Mouse (Mus musculus): Measurements from ENCODE around the gene Fam180a. TPM values are rescaled to one million over a fixed set of nuclear protein-coding genes. Genes with fewer than 3 reads are reported as not detected.
"Not testable (repeated sequence)": the region's sequence is repeated elsewhere in the genome, so short reads cannot be mapped to it uniquely, and the experiment has no call there.

The Fam180a gene
- 0.93 TPM in 1 of 2 replicates, not detected in the other for polyA plus RNA-seq (2014; fragmentation: Nextera tagmentation; extraction: Ambion mirVana)

DNA sequence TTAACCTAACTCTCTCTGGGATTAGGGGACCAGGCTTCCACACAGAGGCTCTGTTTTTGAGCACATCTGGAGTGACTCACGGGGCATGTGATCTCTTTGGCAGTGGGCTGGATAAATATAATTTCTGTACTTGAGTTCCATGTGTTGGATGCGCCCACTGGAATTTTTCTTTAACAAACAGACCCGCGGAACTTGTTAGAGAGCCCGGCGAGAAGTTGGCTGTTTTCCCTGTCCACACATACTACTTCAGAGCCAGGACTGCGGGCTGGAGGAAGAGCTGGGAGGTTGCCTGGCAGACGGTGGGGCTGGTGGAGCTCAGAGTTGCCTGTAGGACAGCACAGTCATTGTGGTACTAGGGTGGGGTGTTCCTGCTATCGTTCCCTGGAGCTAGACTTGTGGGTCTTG lies at the start of gene Fam180a:
Gene Fam180a (minus strand): TSS at position 31 of the 405 bp plus-strand sequence.
- no peak within 1 kb of the TSS for H3K9ac ChIP-seq (replicated peaks; ENCODE audit: low read depth, low read length)
- 81% methylated on average over 9 of the region's 9 CpGs for WGBS
- no peaks in the 10 kb centered on the region for H3K9me3 ChIP-seq (ENCODE audit: control insufficient read depth, low read length)
- ATAC-seq (ENCODE audit: low read depth), result no peak
- no peaks in the 10 kb centered on the region for H3K4me1 ChIP-seq (ENCODE audit: control insufficient read depth, insufficient read depth, low read length)
- no peaks in the 10 kb centered on the region for H3K27me3 ChIP-seq (ENCODE audit: control insufficient read depth, insufficient read depth, low read length)
- H3K4me2 ChIP-seq (ENCODE audit: low read depth, low read length), result no peak within 1 kb of the TSS
- no peaks in the 10 kb centered on the region for H3K36me3 ChIP-seq (ENCODE audit: control insufficient read depth, insufficient read depth, low read length)
- no peak within 1 kb of the TSS for H3K27ac ChIP-seq (ENCODE audit: low read depth, low read length)
- H3K4me3 ChIP-seq (ENCODE audit: low read depth, low read length), result no peak within 1 kb of the TSS

DNA sequence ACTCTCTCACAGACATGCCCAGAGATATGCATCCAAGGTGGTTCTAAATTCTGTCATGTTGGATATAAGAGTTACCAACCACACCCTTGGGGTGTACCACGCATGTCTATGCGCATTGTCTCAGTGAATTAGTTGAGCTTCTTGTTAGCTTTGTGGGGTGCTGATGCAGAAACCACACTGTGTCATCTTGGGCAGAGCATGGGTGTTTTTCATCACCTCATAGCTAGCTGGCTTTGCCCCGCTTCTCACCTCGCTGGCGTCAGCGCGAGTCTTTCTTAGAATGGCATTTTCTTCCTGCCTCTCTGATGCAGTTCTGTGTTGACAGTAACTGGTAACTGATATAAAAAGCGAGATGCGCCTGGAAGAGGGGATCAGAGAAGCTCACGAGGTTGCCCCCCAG lies 48.1 kb upstream of the Fam180a start:
- no peak overlapping the region for H3K4me3 ChIP-seq (ENCODE audit: low read depth, low read length)

DNA sequence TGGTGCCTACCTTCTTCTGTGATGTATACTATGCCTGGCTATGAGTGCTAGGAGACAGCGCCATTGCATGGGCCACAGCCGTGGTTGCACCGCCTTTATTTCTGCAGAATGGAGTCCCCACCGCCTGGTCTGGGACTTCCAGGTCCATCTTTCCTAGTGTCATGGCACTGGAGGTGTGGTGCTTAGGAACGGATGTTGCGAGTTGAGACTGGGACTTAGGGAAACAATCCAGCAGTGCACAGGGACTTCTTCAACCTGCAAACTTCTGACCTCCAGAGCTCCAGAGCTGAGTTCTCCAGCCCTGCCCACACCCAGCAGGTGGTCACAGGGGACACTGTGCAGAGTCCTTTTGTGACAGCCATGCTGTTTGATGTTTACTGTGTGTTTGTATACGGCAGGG lies 44.4 kb upstream of the Fam180a start:
- no peak for ATAC-seq (ENCODE audit: low read depth)

More for the DNA sequence above, 48.1 kb upstream of the Fam180a start:
- ATAC-seq (ENCODE audit: low read depth), result no peak
- Histone ChIP-seq H3K27ac (ENCODE audit: low read depth, low read length) (no peak overlapping the region), H3K4me1 (ENCODE audit: control insufficient read depth, insufficient read depth, low read length) (no peaks in the 10 kb centered on the region), H3K9ac (replicated peaks; ENCODE audit: low read depth, low read length) (no peak overlapping the region), H3K9me3 (ENCODE audit: control insufficient read depth, low read length) (no peaks in the 10 kb centered on the region), H3K27me3 (ENCODE audit: control insufficient read depth, insufficient read depth, low read length) (no peaks in the 10 kb centered on the region), H3K36me3 (ENCODE audit: control insufficient read depth, insufficient read depth, low read length) (no peaks in the 10 kb centered on the region), H3K4me2 (ENCODE audit: low read depth, low read length) (no peak overlapping the region)
- 94% methylated on average over 10 of the region's 10 CpGs for WGBS

DNA sequence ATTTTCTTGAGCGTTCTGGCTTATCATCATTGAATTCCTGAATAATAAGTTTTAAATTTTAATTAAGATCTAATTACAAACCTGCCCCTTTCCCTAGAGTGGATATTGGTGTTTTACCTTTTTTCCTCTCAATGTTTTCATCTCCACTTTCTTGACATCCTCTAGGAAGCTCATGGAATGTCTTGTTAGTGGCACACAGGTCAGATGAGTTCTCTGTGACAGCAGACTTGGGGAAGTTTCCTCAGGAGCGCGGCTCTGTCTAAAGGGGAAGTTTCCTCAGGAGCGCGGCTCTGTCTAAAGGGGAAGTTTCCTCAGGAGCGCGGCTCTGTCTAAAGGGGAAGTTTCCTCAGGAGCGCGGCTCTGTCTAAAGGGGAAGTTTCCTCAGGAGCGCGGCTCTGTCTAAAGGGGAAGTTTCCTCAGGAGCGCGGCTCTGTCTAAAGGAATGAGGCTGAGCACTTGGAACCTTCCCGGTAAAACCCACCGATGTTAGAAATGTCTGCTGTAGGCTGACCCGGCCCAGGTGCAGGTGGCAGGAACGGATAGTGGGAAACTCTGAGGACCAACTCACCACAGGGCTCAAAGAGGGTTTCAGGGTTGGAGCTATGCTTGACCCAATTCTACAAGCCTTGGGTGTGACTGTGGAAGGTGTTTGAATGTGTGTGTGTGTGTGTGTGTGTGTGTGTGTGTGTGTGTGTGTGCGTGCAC lies 43.8 kb upstream of the Fam180a start:
- not testable (repeated sequence) for H3K9ac ChIP-seq (replicated peaks; ENCODE audit: low read depth, low read length); H3K27me3 ChIP-seq (ENCODE audit: control insufficient read depth, insufficient read depth, low read length); H3K36me3 ChIP-seq (ENCODE audit: control insufficient read depth, insufficient read depth, low read length); H3K9me3 ChIP-seq (ENCODE audit: control insufficient read depth, low read length); H3K4me1 ChIP-seq (ENCODE audit: control insufficient read depth, insufficient read depth, low read length); H3K27ac ChIP-seq (ENCODE audit: low read depth, low read length); ATAC-seq (ENCODE audit: low read depth); H3K4me3 ChIP-seq (ENCODE audit: low read depth, low read length); H3K4me2 ChIP-seq (ENCODE audit: low read depth, low read length)
- WGBS, result 90% methylated on average over 14 of the region's 18 CpGs

More for the DNA sequence above, 44.4 kb upstream of the Fam180a start:
- Histone ChIP-seq H3K4me2 (ENCODE audit: low read depth, low read length) (no peak overlapping the region), H3K9me3 (ENCODE audit: control insufficient read depth, low read length) (no peaks in the 10 kb centered on the region), H3K27ac (ENCODE audit: low read depth, low read length) (no peak overlapping the region), H3K36me3 (ENCODE audit: control insufficient read depth, insufficient read depth, low read length) (no peaks in the 10 kb centered on the region), H3K4me3 (ENCODE audit: low read depth, low read length) (no peak overlapping the region), H3K4me1 (ENCODE audit: control insufficient read depth, insufficient read depth, low read length) (no peaks in the 10 kb centered on the region), H3K9ac (replicated peaks; ENCODE audit: low read depth, low read length) (no peak overlapping the region), H3K27me3 (ENCODE audit: control insufficient read depth, insufficient read depth, low read length) (no peaks in the 10 kb centered on the region)
- WGBS, result 88% methylated on average over 7 of the region's 7 CpGs

DNA sequence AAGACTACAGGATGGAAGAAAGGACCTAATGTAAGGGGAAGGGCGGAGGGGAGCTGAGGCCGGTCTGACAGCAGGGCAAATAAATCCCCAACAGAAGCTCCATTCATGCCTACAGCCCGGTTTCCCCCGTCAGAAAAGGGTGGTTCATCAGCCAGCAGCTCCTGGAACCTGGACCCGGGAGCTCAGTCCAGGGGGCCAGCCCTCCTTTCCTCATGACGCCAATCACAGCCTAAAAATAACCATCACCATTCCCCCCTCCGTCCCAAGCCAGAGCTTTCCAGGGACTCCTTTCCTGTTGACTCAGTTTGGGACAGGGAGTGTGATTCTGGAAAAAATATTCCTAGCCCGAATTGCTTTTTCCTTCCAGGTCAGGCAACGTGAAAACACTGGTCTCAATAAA lies 36.7 kb upstream of the Fam180a start:
- H3K9ac ChIP-seq (replicated peaks; ENCODE audit: low read depth, low read length), result no peak overlapping the region
- ATAC-seq (ENCODE audit: low read depth), result no peak
- H3K27me3 ChIP-seq (ENCODE audit: control insufficient read depth, insufficient read depth, low read length), result no peaks in the 10 kb centered on the region
- H3K9me3 ChIP-seq (ENCODE audit: control insufficient read depth, low read length), result no peaks in the 10 kb centered on the region
- no peaks in the 10 kb centered on the region for H3K36me3 ChIP-seq (ENCODE audit: control insufficient read depth, insufficient read depth, low read length)
- H3K27ac ChIP-seq (ENCODE audit: low read depth, low read length), result no peak overlapping the region
- H3K4me3 ChIP-seq (ENCODE audit: low read depth, low read length), result no peak overlapping the region
- WGBS, result 67% methylated on average over 9 of the region's 9 CpGs
- no peaks in the 10 kb centered on the region for H3K4me1 ChIP-seq (ENCODE audit: control insufficient read depth, insufficient read depth, low read length)
- H3K4me2 ChIP-seq (ENCODE audit: low read depth, low read length), result no peak overlapping the region

DNA sequence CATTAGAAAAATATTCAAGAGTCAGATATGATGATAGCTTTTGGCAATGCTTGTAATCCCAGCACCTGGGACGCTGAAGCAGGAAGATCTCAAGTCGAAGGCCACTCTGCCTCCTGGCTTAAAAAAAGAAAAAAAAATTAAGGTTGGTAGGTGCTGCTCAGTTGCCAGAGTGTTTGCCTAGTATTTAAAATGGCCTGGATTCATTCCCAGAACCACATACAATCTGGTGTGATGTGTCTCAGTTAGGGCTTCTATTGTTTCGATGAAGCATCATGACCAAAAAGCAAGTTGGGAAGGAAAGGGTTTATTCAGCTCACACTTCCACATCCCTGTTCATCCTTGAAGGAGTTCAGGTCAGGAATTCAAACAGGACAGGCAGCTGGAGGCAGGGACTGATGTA lies 29.4 kb upstream of the Fam180a start:
- no peak overlapping the region for H3K9ac ChIP-seq (replicated peaks; ENCODE audit: low read depth, low read length)
- no peak overlapping the region for H3K27ac ChIP-seq (ENCODE audit: low read depth, low read length)
- no peak overlapping the region for H3K4me3 ChIP-seq (ENCODE audit: low read depth, low read length)
- H3K27me3 ChIP-seq (ENCODE audit: control insufficient read depth, insufficient read depth, low read length), result no peaks in the 10 kb centered on the region
- H3K36me3 ChIP-seq (ENCODE audit: control insufficient read depth, insufficient read depth, low read length), result no peaks in the 10 kb centered on the region
- no peaks in the 10 kb centered on the region for H3K9me3 ChIP-seq (ENCODE audit: control insufficient read depth, low read length)
- ATAC-seq (ENCODE audit: low read depth), result no peak
- 0 out of 2 replicates have a peak, but pooled peaks cover 9% of the 10 kb centered on the region for H3K4me1 ChIP-seq (ENCODE audit: control insufficient read depth, insufficient read depth, low read length)
- 91% methylated on average over 3 of the region's 3 CpGs for WGBS
- H3K4me2 ChIP-seq (ENCODE audit: low read depth, low read length), result no peak overlapping the region

DNA sequence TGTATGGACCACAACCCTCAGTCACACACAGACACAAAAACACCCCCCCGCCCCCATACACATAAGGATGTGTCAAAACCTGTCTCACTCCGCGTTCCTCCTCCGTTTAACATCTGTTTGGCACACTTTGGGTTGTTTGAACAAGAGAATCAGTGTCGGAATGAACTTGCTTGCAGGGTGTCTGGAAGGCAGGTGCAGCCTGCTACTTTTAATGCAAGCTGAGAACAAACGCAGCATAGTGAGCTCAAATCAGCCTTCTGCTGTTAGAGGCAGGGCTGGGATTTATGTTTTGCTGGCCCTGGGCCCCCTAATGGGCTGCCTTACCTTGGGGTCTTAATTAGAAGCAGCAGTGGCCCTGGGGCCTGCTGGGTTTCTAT lies 28.7 kb upstream of the Fam180a start:
- H3K4me1 ChIP-seq (ENCODE audit: control insufficient read depth, insufficient read depth, low read length), result 0 out of 2 replicates have a peak, but pooled peaks cover 9% of the 10 kb centered on the region
- WGBS, result 9% methylated on average over 6 of the region's 6 CpGs
- no peaks in the 10 kb centered on the region for H3K36me3 ChIP-seq (ENCODE audit: control insufficient read depth, insufficient read depth, low read length)
- no peak overlapping the region for H3K9ac ChIP-seq (replicated peaks; ENCODE audit: low read depth, low read length)
- peak; percentile 62; the same call in 1 of the 2 replicates for ATAC-seq (ENCODE audit: low read depth)
- H3K4me2 ChIP-seq (ENCODE audit: low read depth, low read length), result peak overlapping the region; percentile 11; the same call in 1 of the 2 replicates
- H3K9me3 ChIP-seq (ENCODE audit: control insufficient read depth, low read length), result no peaks in the 10 kb centered on the region
- no peak overlapping the region for H3K4me3 ChIP-seq (ENCODE audit: low read depth, low read length)
- no peak overlapping the region for H3K27ac ChIP-seq (ENCODE audit: low read depth, low read length)
- no peaks in the 10 kb centered on the region for H3K27me3 ChIP-seq (ENCODE audit: control insufficient read depth, insufficient read depth, low read length)

DNA sequence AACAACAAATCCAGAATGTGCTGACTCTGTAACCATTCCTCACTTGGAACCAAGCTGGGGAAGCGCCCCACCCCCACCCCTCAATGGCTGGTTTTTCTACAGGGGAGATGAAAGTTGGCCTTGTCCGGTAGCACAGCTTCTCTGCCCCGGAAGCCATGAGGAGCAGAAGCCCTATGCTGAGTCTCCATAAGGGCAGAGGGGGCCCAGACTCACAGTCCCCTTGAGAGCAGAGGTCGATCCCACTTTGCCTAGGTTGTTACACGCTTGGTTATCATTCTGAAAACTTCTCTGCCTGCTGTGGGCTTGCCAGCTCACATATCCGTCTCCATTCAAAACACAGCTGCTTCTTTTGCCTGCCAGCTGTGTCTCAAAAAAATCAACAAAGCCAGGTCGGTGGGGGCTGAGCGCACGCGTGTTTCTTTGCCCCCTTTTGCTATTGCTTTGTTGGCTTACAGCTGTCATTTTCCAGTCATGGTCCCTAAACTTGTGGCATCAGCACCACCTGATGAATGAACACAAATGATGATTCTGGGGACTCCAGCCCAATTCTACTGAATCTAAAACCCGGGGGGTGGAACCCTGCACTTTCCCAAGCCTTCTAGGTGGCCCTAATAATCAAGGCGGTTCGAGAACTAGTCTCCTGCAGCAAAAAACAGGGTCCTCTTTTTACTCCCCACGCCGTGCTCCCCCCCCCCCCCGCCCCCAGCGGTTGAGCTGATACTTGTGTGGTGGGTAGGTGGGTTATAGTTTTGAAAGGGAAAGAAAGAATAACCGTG lies 28.1 kb upstream of the Fam180a start:
- 0 out of 2 replicates have a peak, but pooled peaks cover 9% of the 10 kb centered on the region for H3K4me1 ChIP-seq (ENCODE audit: control insufficient read depth, insufficient read depth, low read length)
- H3K4me2 ChIP-seq (ENCODE audit: low read depth, low read length), result peak overlapping the region; percentile 11; the same call in 1 of the 2 replicates
- peak; percentile 28; the same call in 1 of the 2 replicates for ATAC-seq (ENCODE audit: low read depth)
- H3K27ac ChIP-seq (ENCODE audit: low read depth, low read length), result peak overlapping the region; percentile 16; the same call in 1 of the 2 replicates
- H3K36me3 ChIP-seq (ENCODE audit: control insufficient read depth, insufficient read depth, low read length), result no peaks in the 10 kb centered on the region
- no peaks in the 10 kb centered on the region for H3K9me3 ChIP-seq (ENCODE audit: control insufficient read depth, low read length)
- H3K27me3 ChIP-seq (ENCODE audit: control insufficient read depth, insufficient read depth, low read length), result no peaks in the 10 kb centered on the region
- no peak overlapping the region for H3K9ac ChIP-seq (replicated peaks; ENCODE audit: low read depth, low read length)
- H3K4me3 ChIP-seq (ENCODE audit: low read depth, low read length), result no peak overlapping the region
- WGBS, result 10% methylated on average over 18 of the region's 18 CpGs

DNA sequence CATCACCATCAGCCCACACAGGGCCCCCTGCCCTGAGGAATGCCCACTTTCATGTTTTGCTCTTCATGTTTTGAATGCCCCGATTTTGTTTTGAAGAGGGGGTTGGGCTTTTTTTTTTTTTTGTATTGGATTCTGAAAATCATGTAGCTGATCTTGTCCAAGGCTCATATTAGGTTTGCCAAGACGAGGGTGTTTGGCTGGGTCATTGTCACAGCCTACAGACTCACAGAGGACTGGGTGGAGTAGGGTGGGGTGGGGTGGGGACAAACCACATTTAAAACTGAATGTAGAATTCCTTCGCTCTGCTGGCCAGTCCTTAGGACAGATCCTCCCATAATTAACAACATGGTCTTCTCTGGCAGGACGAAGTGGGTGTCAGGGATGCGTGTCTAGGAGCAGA lies 27.5 kb upstream of the Fam180a start:
- no peak for ATAC-seq (ENCODE audit: low read depth)

More for the DNA sequence above, 27.5 kb upstream of the Fam180a start:
- Histone ChIP-seq H3K9ac (replicated peaks; ENCODE audit: low read depth, low read length) (no peak overlapping the region), H3K9me3 (ENCODE audit: control insufficient read depth, low read length) (no peaks in the 10 kb centered on the region), H3K27ac (ENCODE audit: low read depth, low read length) (no peak overlapping the region), H3K4me3 (ENCODE audit: low read depth, low read length) (no peak overlapping the region), H3K4me1 (ENCODE audit: control insufficient read depth, insufficient read depth, low read length) (0 out of 2 replicates have a peak, but pooled peaks cover 9% of the 10 kb centered on the region), H3K27me3 (ENCODE audit: control insufficient read depth, insufficient read depth, low read length) (no peaks in the 10 kb centered on the region), H3K36me3 (ENCODE audit: control insufficient read depth, insufficient read depth, low read length) (no peaks in the 10 kb centered on the region), H3K4me2 (ENCODE audit: low read depth, low read length) (no peak overlapping the region)
- 67% methylated on average over 5 of the region's 5 CpGs for WGBS
